Mouse (Mus musculus): ENCODE results near the gene Aamp.
A peak's percentile ranks its signal among the peaks of the same experiment; 100 is the strongest.
"Not testable (repeated sequence)": the region's sequence is repeated elsewhere in the genome, so short reads cannot be mapped to it uniquely, and the experiment has no call there.

Gene Aamp

DNA sequence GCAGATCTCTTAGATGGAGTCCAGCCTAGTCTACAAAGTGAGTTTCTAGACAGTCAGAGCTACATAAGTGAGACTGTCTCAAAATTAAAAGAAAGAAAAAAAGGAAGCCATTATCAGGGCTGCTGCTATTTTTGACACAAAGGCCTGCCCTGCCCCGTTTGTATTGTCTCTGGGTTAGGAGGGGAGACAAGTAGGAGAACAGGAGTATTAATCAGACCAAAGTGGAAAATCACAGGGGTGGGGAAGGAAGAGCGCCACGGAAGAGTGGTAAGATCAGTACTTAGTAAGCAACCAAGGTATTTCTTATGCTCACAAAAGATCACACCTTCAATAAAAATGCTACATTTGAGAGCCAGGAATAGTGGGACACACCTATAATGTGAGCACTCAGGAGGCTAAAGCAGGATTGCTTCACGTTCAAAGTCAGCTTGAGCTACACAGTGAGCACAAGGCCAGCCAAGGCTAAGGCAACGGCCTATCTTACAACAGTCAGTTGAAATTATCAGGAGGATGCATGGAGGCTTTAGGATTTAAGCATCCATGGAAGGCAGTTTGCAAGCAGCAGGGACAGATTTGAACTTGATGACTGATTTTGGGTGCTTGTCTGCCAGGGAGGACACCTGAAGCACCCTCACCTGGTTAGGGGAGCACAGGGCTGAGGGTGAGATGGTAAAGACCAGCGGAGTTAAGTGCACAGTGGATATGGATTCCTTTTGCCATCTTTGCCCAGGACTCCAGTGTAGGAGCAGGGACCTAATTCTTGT lies 16.0 kb upstream of the Aamp start:
- DNase-seq (ENCODE audit: low spot score in 2 of 2) = no peak

DNA sequence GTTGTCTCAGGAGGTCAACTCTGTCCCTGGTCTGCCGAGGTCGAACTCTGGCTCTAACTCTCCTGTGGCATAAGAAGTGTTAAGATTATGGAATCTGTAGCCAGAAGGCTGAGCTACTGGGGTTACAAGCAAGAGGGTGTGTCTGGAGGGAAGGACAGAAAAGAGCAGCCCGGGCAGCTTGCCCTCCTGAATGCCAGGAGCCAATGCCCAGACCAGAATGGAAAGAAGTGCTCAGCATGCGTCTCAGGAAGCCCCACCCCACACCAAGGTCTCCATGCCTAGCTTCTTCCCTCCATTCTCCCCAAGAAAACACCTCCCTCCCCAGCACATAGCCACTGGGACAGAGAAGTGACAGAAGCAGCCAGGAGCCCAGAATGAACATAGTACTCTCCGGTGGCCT lies 14.5 kb upstream of the Aamp start:
- DNase-seq (ENCODE audit: low spot score in 2 of 2) = no peak

DNA sequence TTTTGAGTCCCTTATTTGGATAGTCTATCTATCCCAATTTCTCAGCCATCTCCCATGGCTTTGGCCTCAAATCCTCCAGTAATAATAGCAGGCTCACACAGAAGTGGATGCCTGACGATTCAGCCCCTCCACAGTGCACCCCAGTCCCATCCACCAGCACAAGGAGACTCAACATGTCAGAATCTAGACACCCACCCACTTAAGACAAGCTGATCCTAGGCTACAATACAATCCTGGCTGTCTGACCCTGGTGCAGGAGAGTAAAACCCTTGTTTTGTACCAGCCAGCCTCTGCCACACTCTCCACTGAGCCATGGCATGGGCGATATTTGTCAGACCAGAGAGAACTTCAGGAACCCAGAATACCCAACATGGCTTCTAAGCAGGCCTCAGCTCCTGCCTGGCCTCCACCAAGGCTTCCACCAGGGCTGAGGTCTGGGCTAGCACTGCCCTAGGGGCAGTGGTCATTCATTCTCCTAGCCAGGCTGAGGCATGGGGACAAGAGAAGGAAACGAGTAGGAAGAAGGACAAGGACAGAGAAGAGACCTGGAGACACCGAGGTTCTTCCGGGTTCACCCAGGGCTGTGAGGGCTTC lies 13.7 kb upstream of the Aamp start:
- DNase-seq (ENCODE audit: low spot score in 2 of 2) = no peak

DNA sequence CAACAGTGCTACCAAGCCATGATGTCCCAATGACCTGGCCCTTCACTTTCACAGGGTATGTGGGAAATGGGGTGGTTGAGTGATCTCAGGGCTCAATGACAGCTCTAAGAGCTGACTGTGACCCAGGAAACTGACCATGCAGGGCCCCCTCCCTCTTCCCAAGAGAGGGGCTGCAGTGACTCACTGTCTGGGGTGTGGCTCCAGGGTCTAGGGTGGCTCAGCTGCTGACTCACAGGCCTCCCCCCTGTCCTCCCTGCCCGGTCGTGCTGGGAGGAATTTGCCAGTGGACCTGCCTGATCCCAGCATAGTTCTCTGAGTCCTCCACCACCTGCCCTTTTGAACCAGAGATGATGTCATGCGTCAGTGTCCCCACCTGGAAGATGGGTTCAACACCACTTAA lies 12.7 kb upstream of the Aamp start:
- no peak for DNase-seq (ENCODE audit: low spot score in 2 of 2)

DNA sequence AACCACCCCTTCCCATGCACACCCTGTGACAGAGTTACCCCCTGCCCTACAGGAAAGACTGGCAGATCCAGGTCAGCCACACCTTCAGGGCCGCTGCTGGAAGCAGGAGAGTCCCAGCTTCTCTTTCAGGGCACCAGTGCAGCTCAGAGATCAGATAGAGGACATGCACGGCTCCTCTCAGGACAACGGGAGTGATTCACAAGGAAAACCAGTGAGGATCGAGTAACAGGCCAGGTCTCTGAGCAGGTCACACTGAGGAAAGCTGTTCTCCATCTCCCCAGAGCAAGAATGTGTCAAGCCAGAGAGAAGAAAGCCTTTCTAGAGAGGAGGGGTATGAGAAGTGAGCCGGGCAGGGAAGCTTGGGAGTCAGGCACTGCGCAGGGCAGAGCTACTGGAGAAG lies 11.9 kb upstream of the Aamp start:
- DNase-seq (ENCODE audit: low spot score in 2 of 2) = no peak

DNA sequence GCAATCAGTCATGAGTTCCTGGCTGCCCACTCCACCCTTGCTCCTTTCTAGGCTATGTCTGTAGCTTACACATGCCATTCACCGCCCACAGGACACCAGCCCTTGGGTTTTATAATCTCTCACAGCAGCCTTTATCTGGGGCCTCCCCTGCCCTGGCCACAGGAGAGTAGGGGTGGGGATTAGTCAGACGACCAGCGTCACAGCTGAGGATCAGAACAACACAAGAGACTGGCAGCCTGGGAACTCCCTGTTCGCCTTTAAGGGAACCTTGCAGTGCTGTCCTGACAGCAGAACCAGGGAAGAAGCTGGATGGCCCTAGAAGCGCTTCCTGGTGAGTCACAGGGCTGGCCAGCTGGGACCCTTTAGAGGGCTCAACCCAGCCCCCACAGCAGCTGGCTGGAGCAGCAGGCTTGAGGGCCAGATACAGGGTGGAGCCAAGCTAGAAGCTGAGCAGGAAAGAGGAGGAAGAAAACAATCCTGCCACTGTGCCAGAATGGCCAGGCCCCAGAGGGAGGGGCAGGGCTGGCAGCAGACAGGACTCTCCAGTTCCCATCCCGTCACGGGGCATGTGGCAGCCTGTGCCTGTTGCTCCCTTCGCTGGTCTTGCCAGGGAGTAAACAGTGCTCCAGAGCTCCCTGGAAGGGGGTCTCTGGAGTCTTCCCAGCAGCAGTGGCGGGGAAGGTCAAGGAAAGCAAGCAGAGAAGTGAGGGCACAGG lies 11.1 kb upstream of the Aamp start:
- peak in 1 of 2 experiments; percentile 22 for DNase-seq (ENCODE audit: low spot score in 2 of 2)

DNA sequence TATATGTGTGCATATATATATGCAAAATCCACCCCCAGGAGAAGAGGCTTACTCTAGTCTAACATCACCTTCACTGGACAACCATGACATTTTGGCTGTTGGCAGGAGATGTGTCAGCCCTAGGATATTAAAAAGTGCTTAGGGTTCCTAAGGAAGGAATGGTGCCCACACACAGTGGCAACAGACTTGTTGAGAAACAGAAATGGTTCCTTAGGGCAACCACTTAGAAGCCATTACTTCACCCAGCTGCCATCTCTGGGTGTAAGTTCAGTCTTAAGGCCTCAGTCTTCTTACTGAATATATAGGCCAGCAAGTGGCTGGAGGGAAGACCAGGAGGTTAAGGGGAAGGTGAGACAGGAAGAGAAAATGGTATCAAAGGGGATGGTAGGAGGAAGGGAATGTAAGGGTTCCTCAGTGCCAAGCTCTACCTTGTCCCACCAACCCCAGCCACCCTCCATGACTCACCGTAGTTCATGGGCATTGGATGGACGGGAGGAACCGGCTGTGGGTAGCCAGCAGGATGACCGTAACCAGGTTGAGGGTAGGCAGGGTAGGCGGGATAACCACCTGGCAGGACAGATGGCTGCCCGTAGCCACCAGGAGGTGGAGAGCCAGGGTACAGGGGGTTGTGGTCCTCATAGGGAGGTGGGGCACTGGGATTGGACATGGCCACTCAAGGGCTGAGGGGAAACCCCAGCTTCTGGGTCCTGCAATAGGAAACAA lies 10.4 kb upstream of the Aamp start:
- DNase-seq (ENCODE audit: low spot score in 2 of 2) = no peak

DNA sequence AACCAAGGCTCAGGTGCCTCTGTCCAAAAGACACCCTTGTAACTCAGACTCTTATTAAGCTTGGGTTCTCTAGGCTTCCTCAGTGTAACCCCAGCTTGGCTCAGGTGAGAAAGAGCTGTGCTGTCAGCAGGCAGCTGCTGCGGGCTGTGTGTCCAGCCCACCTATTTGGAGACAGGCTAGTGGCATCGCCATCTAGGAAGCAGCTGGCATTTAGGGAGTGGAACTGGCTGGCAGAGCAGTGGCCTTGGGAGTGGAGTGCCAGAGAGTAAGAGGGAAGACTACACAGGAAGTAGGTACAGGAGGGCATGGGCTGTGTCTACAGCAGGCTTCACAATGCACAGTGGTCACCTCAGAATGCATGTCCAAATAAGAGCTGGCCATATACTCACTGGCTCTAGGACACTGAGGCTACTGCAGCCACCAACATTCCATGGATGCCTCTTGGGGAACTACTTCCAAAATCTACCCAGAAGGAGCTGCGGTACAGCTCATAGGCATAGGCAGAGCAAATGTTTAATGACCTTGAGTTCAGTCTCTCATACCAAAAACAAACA lies 9.6 kb upstream of the Aamp start:
- no peak for DNase-seq (ENCODE audit: low spot score in 2 of 2)

DNA sequence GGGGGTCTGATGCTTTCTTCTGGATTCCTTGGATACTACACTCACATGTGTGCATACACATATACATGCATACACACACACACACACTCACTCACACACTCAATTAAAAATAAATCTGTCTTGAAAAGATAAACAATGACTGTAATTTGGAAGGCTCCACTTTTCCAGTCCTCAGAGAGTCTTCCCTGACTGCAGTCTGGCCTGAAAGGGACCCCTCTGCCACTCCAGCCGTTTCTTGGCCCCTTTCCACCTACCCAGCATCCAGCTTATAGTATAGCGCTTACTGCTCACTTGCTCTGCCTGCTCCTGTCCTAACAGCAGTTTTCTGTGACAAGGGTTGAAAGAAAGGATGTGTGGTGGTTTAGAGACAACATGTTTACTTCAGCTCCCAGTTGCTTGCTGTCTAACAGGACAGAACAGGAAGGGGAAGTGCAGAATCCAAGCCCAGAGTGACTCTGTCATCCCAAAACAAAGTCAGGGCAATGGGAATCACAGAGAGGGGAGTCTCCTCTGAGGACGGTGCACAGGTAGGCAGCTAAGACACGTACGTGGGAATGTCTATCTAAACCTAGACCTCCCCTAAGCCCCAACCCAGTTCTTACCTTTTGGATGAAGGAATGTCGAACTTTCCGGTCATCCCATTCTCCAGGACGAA lies 8.9 kb upstream of the Aamp start:
- no peak for DNase-seq (ENCODE audit: low spot score in 2 of 2)

DNA sequence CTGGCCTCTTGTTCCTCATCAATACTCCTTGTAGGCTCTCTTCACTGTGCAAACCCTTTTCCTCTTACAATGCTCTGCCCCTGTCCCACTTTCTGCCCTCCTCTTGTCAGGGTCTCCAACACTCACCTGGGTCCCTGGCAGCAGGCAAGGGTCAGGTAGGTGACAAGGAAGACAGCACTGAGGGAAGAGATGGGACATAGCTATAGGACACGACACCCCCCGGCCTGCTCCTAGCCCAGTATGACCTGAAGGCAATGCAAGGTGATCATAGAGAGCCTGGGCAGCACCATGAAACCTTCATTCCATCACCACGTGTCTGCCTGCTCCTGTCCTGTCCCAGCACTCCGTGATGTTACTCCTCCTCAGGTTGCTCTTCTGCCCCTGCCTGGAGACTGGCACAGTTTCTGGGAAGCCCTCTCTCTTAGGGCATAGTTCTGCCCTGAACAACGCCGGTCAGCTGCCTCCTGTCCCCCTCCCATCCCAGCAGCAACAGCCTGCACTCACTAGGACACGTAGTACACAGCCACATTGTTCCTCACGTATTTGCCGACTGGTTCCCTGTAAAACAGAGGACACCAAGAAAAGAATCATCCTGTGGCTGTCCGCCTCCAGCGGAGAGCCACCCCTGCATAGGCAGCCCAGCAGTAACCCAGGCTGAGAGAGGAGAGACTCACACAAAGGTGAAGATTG lies 7.9 kb upstream of the Aamp start:
- no peak for DNase-seq (ENCODE audit: low spot score in 2 of 2)

DNA sequence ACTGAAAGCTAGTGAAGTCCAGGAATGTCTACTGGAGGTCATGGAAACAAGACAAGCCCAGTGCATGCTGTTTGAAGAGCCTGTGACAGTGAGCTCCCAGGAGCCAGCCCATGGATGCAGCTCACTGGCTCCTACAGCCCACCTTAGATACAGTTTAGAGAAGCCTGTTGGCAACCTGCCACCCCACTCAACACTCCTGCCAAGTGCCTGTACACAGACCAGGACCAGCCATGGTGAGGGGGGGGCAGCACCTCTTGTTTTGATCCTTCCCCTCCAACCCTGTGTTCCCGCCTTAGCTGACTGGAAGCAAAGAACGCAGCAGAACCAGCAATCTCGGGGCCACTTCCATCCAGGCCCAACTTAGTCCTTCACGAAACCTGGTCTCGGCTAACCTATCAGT lies 5.6 kb upstream of the Aamp start:
- DNase-seq (ENCODE audit: low spot score in 2 of 2) = no peak

DNA sequence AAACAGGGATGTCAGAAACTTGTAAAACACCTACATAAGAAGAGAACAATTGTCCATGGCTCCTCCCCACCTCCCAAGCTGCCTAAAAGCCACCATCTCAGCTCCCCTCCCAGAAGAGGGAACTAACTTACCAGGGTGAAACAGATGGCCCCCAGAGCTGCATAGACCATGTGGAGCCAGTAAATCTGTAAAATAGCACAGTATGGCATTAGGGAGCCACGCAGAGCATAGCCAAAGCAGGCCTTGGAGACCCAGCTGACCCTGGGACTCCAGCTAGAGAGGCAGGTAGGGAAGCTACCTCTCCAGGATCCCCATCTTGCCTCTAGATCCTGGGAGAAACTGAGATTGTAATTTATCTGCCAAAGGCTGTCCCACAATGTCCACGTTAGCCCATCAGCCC lies 5.2 kb upstream of the Aamp start:
- DNase-seq (ENCODE audit: low spot score in 2 of 2) = no peak

DNA sequence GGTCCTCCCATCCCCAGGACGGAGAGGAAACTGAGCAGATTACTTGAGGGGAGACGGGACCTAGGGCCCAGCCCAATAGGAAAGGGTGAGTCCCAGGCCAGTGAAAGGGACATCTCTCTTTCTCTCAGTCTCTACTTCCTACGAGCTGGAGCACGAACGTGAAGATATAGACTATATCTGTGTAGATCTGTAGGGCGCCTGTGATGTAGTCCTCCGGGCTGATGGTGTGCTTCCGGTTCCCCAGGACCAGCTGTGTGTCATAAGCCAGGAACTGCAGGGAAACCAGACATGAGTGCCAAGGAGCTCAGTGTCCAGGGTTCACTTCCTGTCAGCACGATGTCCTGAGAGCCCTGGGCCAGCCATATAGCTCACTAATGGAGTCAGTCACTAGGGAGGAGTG lies 4.7 kb upstream of the Aamp start:
- DNase-seq (ENCODE audit: low spot score in 2 of 2) = no peak

DNA sequence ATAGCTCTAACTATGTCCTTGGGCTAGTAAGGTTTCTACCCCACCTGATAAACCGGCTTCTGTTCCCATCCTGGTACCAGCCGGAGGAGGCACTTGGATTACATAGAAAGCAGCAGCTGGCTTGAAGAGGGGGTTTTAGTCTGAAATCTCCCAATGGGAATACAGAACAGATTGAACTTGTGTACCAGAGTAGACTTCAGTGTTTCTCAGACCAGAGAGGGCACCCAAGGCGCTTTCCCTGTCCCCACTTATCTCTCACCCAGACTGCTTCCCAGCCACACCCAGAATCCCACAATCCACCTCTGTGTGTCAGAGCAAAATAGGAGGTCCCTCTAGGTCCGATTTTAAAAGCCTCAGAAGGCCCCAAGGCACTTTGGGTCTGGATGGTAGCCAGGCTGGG lies 3.8 kb upstream of the Aamp start:
- no peak for DNase-seq (ENCODE audit: low spot score in 2 of 2)

DNA sequence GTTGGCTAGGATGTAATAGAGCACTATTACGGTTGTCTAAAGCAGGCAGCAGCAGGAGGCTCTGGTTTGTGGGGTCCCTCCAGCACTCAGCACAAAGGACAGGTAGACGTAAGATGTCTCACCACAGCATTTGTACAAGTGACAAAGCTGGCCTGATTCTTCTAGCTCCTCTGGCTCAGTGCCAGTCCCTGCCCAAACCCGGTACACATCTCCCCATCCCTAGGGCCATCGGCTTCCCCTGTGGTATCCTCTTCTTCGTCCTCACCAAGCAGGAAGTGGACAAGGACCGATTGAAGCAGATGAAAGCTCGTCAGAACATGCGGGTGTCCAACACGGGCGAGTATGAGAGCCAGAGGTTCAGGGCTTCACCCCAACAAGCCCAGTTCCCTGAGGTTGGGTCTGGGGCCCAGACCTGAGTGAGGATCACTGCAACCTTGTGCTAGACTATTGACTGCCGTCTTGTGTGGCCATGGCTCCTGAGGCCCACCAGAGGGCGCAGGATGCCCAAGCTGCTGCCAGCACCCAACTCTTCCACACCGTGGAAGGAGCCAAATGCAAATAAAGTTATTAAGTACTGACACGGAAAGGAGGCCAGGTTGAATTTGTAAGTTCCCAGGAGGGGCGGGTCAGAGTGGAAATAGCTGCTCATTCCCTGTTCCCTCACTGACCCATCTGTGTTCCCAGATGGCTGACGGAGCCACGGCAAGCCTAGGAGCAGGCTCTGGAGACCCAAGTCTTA lies 2.5 kb upstream of the Aamp start:
- DNase-seq (ENCODE audit: low spot score in 2 of 2) = not testable (repeated sequence)

DNA sequence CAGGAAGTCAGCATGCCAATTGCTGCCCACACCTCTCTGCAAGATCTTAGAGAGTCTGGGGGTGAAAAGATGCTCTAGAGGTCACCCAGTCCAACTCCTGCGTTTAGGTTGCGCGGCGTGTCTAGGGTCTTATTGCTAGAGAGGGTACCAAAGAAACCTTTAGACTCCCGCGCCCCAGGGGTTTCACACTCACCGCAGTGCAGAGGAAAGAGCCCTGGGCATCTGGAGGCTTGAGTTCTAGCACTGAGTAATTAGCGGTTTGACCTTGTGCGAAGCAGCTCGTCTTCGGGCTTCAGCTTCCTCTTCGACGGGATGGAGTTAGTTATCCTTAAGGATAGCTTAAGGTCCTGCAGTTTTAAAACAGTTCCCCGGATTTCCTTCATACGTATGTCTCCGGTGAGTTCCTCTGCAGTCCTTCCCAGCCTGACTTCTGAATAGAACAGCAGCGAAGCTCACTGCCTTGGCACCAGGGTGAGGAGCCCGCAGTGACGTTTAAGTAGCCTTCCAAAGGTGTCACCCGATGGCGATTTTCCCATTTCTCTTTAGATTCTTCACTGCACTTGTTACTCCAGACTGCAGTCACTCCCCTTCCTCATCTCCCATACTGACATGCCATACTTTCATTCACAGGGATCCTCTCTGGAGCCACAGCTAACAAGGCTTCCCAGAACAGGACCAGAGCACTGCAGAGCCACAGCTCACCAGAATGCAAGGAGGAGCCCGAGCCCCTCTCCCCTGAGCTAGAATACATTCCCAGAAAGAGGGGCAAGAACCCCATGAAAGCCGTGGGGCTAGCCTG lies 873 bp upstream of the Aamp start:
- DNase-seq (ENCODE audit: low spot score in 2 of 2) = no peak

DNA sequence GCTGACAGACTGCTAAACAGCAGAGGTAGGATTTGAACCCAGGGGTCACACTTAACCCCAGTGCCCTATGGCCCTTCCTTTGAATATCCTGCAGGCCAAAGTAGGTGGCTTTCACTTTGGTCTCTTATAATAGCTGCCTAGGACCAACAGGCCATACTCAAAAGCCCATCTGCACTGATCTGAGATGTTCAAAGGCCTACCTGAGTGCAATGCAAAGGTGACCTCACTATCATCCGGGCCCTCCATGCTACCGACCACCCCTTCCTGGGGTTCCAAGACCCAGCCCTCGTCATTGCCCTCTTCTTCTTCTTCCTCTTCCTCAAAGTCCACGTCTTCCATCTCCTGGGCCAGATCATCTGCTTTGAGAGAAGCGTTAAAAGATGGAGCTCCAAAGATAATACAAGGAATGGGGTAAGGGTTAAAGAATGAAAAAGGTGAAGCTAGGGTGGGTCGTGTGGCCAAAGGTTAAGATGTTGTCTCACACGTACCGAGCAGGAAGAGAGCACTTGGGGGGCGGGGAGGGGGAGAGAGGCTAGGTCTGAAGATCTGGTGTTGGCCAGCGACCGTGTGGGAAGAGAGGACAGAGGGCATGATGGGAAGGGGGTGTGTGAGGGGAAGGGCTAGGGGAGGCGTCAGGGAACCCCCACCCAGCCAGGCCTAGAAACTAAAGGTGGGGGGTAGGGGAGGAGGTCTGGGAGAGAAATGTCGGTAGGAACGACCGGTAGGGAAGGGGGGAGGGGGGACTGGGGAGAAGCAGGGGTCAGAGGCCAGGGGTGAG lies 663 bp downstream of the Aamp start:
- DNase-seq (ENCODE audit: low spot score in 2 of 2) = peak in 1 of 2 experiments; percentile 30

DNA sequence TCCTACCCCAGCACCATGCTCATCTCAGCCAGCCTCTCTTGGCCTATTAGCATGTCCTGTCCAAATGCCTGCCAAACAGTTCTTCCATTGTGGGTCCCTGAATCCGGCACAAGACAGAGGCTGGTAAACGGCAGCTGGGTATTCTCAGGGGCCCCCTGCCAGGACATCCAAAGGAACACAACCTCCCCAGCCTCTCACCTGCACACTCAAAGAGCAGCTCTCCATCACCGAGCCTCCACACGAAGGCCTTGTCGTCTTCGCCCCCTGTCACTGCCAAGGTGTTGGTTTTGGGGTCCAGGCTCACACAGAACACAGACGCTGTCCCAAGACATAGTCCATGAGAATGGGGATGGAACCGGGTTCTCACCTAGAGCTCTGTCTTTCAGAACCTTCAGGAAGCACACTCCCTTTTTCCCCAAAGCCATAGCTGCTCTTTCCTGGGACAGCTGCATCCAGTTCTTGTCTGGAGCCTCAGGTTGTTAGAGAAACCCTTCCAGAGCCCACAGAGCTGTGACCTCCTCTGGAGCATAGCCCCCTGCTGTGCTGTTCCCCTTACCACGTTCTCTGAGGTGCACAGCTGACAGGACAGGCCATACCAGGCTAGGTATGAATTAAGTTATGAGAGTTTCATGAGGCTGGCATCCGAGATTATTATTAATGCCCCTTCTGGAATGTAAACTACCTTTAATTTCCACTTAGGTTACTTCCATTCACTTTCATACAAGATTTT lies 1.5 kb downstream of the Aamp start:
- DNase-seq (ENCODE audit: low spot score in 2 of 2) = no peak
